Mouse (Mus musculus) ES-E14 (cell line): Measurements from ENCODE around the gene Gabbr2. TPM values are rescaled to one million over a fixed set of nuclear protein-coding genes. Genes with fewer than 3 reads are reported as not detected.

Experiments used
- DNase-seq: peaks from one replicate; pipeline ENCODE4 v3.0.0-alpha.2; 2013; ENCODE audit warnings: low read depth, low spot score
- H3K27ac ChIP-seq: 2 replicates; pipeline ENCODE4 v1.5.1; 2012; ENCODE audit warnings: low read depth, mild to moderate bottlenecking, low read length, moderate library complexity, mixed read lengths; ENCODE audit not compliant: poor library complexity, insufficient read depth, severe bottlenecking
- H3K36me3 ChIP-seq: 2 replicates; pipeline ENCODE4 v1.6.1; 2012; ENCODE audit warnings: mild to moderate bottlenecking, low read length, moderate library complexity, mixed read lengths; ENCODE audit not compliant: control insufficient read depth, poor library complexity, insufficient read depth, severe bottlenecking
- H3K4me1 ChIP-seq, 2 experiments: fragments of 150-350 bp in 1 of 2; sonication (generic) in 1 of 2; 2 replicates each; pipeline ENCODE4 v1.6.1; 2012; ENCODE audit warnings: low read length in 2 of 2, mild to moderate bottlenecking in 1 of 2, mixed read lengths in 1 of 2; ENCODE audit not compliant: control insufficient read depth in 2 of 2, insufficient read depth in 2 of 2, poor library complexity in 1 of 2
- H3K4me3 ChIP-seq, 2 experiments: fragments of 150-350 bp in 1 of 2; sonication (generic) in 1 of 2; 2 replicates each; pipeline ENCODE4 v1.5.1; 2012; ENCODE audit warnings: low read length in 2 of 2, low read depth in 1 of 2, mild to moderate bottlenecking in 1 of 2, mixed read lengths in 1 of 2; ENCODE audit not compliant: insufficient read depth in 1 of 2, poor library complexity in 1 of 2, severe bottlenecking in 1 of 2
- H3K9ac ChIP-seq: 2 replicates; pipeline ENCODE4 v1.6.1; 2012; ENCODE audit warnings: low read depth, mild to moderate bottlenecking, low read length, mixed read lengths; ENCODE audit not compliant: poor library complexity, insufficient read depth, severe bottlenecking
- H3K9me3 ChIP-seq: fragments of 150-350 bp; sonication (generic); 2 replicates; pipeline ENCODE4 v1.6.1; 2012; ENCODE audit warnings: low read depth, mild to moderate bottlenecking, low read length; ENCODE audit not compliant: control insufficient read depth, insufficient read depth
- CHD2 ChIP-seq: IDR thresholded peaks from 2 replicates; pipeline ENCODE4 v1.6.1; 2014; ENCODE audit warnings: mild to moderate bottlenecking, low read depth, low read length, inconsistent platforms
- HCFC1 ChIP-seq: IDR thresholded peaks from 2 replicates; pipeline ENCODE4 v1.6.1; 2012; ENCODE audit warnings: low read length, inconsistent platforms, borderline replicate concordance; ENCODE audit not compliant: insufficient read depth
- MAFK ChIP-seq: IDR thresholded peaks from 2 replicates; pipeline ENCODE4 v1.6.1; 2014; ENCODE audit warnings: mild to moderate bottlenecking, low read depth, low read length, inconsistent platforms; ENCODE audit not compliant: insufficient read depth
- ZC3H11A ChIP-seq: IDR thresholded peaks from 2 replicates; pipeline ENCODE4 v1.6.1; 2012; ENCODE audit warnings: low read depth, mild to moderate bottlenecking, inconsistent platforms, low read length, borderline replicate concordance
- ZNF384 ChIP-seq: IDR thresholded peaks from 2 replicates; pipeline ENCODE4 v1.6.1; 2012; ENCODE audit warnings: low read depth, low read length, inconsistent platforms
- in situ Hi-C, 2 experiments: fragments of 600-800 bp; cut with MboI; formaldehyde crosslinking; loops; one replicate each; pipeline ENCODE4 v1.15.1; 2025; ENCODE audit warnings: low sequenced_read_pairs in 2 of 2, inconsistent platforms in 1 of 2; ENCODE audit not compliant: unreplicated experiment in 2 of 2
- total RNA-seq: library from RNA; depleted of rRNA; stranded (reverse); fragments of 300-350 nt; gene quantifications from 2 replicates; pipeline ENCODE4 v1.2.3, GENCODE M21; 2012

Gene Gabbr2
- total RNA-seq, 1 experiment = 0.09 TPM

- Histone ChIP-seq H3K27ac (no peak overlapping the region), H3K36me3 (no peaks in the 10 kb centered on the region), H3K4me3 (no peak overlapping the region), H3K4me1 (no peaks in the 10 kb centered on the region), H3K9me3 (no peaks in the 10 kb centered on the region), H3K9ac (no peak overlapping the region)
- no peak for DNase-seq
- TF ChIP-seq MAFK (no peak), ZNF384 (no peak), ZC3H11A (no peak), HCFC1 (no peak), CHD2 (no peak)
- in situ Hi-C loops = no loop called here
These were observed 137.7 kb downstream of the Gabbr2 start for GRCm38 (mm10) chr4:46853852-46854460.

GRCm38 (mm10) chr4:46847745-46848144 is 143.9 kb downstream of the Gabbr2 start:
- Histone ChIP-seq H3K9me3 (no peaks in the 10 kb centered on the region), H3K27ac (no peak overlapping the region), H3K4me1 (no peaks in the 10 kb centered on the region), H3K9ac (no peak overlapping the region), H3K4me3 (no peak overlapping the region), H3K36me3 (no peaks in the 10 kb centered on the region; the same call in 1 of the 2 replicates)
- no peak for DNase-seq
- in situ Hi-C loops = no loop called here
- no peak for TF ChIP-seq CHD2
- no peak for TF ChIP-seq MAFK
- TF ChIP-seq ZC3H11A = no peak
- no peak for TF ChIP-seq ZNF384
- TF ChIP-seq HCFC1 = no peak

- no peak overlapping the region for H3K4me3 ChIP-seq
- DNase-seq = no peak
- H3K27ac ChIP-seq = no peak overlapping the region
- H3K9me3 ChIP-seq = no peaks in the 10 kb centered on the region
- no peak overlapping the region for H3K9ac ChIP-seq
- TF ChIP-seq MAFK = no peak
- in situ Hi-C loops = no loop called here
- H3K4me1 ChIP-seq = no peaks in the 10 kb centered on the region
- no peaks in the 10 kb centered on the region; the same call in 1 of the 2 replicates for H3K36me3 ChIP-seq
These were observed 145.3 kb downstream of the Gabbr2 start for GRCm38 (mm10) chr4:46846396-46846795.

- no peak for DNase-seq
- TF ChIP-seq CHD2 (no peak), MAFK (no peak), HCFC1 (no peak), ZNF384 (no peak), ZC3H11A (no peak)
- Histone ChIP-seq H3K4me1 (no peaks in the 10 kb centered on the region), H3K4me3 (no peak overlapping the region), H3K27ac (no peak overlapping the region), H3K36me3 (no peaks in the 10 kb centered on the region; the same call in 1 of the 2 replicates), H3K9ac (no peak overlapping the region), H3K9me3 (no peaks in the 10 kb centered on the region)
- in situ Hi-C loops = no loop called here
These were observed 146.6 kb downstream of the Gabbr2 start for GRCm38 (mm10) chr4:46844982-46845643.

- Histone ChIP-seq H3K4me3 (no peak overlapping the region), H3K36me3 (no peaks in the 10 kb centered on the region; the same call in 1 of the 2 replicates), H3K9ac (no peak overlapping the region), H3K9me3 (no peaks in the 10 kb centered on the region), H3K4me1 (no peaks in the 10 kb centered on the region), H3K27ac (no peak overlapping the region)
- in situ Hi-C loops = no loop called here
- DNase-seq = no peak
- no peak for TF ChIP-seq CHD2
These were observed 147.1 kb downstream of the Gabbr2 start for GRCm38 (mm10) chr4:46844567-46844966.
